Mouse (Mus musculus): Measurements from ENCODE around the gene Catsperd. TPM values are rescaled to one million over a fixed set of nuclear protein-coding genes. Genes with fewer than 3 reads are reported as not detected.
"Not testable (repeated sequence)": the region's sequence is repeated elsewhere in the genome, so short reads cannot be mapped to it uniquely, and the experiment has no call there.

Catsperd gene
- total RNA-seq, 2 experiments from 2014 or later, result 0.22 TPM; not detected in 1

DNA sequence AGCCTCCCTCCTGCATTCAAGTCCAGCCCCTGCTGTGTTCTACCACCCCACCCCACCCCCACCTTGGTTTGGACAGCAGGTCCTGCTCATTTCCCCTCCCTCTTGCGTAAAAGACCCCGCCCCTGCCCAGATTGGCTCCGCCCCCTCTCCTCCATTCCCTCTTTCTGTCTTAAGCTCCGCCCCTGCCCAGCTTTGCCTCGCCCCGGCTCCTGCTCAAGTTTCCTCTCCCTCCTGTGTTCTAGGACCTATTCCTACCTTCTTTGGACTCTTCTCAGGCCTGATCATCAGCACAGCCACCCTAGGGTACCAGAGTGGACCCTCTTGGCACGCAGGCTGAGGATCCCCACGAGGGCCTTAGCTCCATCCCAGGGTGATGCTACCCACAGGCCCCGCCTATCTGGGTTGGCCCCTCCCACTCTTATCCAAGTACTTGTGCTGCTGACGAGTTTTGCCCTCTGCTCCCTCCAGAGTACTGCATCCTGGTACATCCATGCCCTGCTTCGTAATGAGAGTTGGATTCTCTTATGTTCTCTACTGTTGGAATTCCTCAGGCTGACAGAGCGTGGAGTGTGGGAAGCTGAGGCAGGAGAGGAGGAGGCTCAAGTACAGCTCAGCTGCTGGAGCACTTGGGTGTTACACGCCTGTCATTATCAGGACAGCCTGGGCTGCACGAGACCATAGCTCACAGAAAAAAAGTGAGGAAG is 15.9 kb upstream of the Catsperd start:
- no peak for DNase-seq
- intact Hi-C loops (cut with DNase I), result loop anchor here (5.0 kb wide), 1 partner anchor 150 kb away; the partner anchor contains the start of gene Dus3l

DNA sequence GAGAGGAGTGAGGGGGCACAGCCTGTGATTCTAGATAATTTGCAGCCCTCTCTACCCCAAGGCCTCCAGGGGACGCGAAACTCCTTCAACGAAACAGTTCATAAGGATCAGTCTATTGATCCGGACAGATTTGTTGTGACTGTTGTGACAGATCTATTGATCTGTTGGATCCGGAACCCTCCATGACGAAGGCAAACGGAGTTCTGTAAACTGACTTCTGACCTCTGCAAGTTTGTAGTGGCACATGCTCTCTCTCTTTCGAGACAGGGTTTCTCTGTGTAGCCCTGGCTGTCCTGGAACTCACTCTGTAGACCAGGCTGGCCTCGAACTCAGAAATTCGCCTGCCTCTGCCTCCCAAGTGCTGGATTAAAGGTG is 15.4 kb upstream of the Catsperd start:
- intact Hi-C loops (cut with DNase I), result loop anchor here (5.0 kb wide), 1 partner anchor 150 kb away; the partner anchor contains the start of gene Dus3l
- not testable (repeated sequence) for DNase-seq

DNA sequence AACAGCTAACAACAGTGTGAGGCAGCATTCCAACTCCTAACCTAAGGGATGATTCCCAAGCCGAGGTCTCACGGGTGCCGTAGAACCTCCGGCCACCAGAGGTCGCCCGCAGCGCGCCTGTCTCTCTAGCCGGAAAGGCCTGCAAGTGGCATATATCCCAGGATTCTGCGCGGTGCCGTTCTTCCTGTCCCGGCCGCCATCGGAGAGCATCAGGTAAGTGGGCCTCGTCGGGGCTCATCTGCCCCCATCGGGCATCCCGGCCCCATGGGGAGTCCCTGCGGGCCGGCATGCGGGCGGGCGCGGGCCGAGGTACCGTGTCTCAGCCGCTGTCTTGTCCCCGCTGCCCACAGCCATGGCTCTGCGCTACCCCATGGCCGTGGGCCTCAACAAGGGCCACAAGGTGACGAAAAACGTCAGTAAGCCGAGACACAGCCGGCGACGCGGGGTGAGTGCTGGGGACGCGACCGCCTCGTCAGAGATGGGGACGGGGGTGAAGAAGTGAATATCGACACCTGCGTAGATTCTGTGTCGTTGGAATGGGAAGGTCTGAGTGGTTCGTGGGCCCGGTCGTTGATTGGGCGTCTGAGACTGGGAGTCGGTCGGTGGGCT is 14.6 kb upstream of the Catsperd start, which contains the start of gene Rpl36:
Rpl36 (plus strand) TSS at position 181 of the 609 bp plus-strand sequence.
- intact Hi-C loops (cut with DNase I), result loop anchor here (1.0 to 5.0 kb wide), 2 partner anchors 54 to 149 kb away; partner anchors contain the start of gene Dus3l
- DNase-seq, result peak; percentile 97 to 99

DNA sequence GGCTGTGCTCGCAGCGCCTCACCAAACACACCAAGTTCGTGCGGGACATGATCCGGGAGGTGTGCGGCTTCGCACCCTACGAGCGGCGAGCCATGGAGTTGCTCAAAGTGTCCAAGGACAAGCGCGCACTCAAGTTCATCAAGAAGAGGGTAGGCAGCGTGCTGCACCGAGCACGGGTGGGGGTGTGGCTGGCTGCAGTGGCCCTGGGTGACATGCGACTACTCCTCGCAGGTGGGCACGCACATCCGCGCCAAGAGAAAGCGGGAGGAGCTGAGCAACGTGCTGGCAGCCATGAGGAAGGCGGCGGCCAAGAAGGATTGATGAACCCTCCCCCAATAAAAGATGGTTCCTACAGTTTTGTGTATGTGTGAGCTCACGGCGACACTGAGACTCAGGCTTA is 14.1 kb upstream of the Catsperd start:
- intact Hi-C loops (cut with DNase I), result loop anchor here (1.0 to 5.0 kb wide), 2 partner anchors 53 to 148 kb away; partner anchors contain the start of gene Dus3l
- peak; percentile 37 to 60 for DNase-seq

DNA sequence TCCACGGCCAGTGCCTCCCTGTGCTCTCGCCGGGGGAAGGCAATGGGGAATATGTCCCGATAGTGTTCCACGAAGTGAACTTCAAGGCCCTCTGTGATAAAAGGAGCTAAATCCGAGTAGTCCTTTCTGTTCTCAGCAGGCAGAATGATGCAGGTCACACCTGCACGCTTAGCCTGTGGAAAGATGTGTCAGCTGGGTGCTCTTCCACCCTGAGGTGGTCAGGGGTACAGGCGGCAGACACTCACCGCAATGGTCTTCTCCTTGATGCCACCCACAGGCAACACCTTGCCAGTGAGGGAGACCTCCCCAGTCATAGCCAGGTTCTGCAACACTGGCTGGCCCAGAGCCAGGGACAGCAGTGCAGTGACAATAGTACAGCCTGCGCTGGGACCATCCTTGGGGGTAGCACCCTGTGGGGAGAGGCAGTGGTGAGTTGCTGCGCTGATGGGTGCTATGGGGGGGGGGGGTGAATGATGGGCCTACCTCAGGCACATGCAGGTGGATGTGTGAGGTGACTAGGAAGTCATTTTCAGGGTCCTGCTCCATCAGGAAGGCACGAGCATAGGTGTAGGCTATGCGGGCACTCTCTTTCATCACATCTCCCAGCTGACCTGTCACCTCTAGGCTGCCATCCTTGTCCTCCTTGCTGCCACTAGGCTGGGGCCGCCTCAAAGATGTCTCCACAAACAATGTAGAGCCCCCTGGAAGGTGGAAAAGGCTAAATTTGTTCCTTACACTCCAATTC is 13.4 kb upstream of the Catsperd start:
- intact Hi-C loops (cut with DNase I), result loop anchor here (5.0 kb wide), 1 partner anchor 148 kb away; the partner anchor contains the start of gene Dus3l
- DNase-seq, result no peak

DNA sequence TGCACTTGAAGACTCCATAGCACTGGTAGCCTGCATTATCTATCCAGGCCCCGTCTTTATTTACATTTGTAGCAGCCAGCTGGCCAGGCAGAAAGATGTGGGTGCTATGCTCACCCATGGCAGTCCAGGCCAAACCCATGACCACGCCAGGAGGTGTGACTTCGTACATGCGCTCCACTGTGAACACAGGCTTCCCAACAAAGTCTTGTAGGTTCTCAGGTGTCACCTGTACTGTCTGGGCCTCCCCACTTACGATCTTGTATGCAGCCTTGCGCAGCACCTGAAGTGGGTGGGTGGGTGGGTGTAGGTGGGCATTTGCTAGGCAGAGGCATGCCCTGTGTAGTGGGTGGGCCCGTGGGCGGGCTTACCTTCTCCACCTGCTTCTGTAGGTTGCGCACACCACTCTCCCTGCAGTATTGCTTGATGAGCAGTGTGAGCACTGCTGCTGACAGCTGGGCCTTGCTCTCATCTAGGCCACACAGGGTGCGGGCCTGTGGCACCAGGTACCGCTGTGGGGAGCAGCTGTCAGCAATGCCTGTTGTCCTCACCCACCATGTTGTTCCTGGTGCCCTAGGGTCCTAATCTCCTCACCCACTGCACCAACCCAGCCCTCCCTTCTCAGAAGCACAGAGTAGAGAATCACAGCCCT is 12.7 kb upstream of the Catsperd start:
- intact Hi-C loops (cut with DNase I), result no loop called here
- DNase-seq, result no peak

DNA sequence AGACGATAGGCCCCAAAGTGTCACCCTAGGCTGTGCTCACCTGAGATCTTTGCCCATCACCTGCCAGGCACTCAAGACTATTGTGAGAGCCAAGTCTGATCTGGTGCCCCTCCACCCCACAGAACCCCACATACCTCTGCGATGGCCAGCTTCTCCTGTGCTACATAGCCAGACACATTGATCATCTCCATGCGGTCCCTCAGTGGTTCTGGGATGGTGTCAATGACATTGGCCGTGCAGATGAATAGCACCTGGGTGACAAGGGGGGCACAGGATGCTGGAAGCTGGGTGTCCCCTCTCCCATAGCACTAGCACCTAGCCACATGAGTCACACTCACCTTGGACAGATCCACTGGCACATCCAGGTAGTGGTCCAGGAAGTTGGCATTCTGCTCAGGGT is 12.2 kb upstream of the Catsperd start:
- intact Hi-C loops (cut with DNase I), result no loop called here
- no peak for DNase-seq

DNA sequence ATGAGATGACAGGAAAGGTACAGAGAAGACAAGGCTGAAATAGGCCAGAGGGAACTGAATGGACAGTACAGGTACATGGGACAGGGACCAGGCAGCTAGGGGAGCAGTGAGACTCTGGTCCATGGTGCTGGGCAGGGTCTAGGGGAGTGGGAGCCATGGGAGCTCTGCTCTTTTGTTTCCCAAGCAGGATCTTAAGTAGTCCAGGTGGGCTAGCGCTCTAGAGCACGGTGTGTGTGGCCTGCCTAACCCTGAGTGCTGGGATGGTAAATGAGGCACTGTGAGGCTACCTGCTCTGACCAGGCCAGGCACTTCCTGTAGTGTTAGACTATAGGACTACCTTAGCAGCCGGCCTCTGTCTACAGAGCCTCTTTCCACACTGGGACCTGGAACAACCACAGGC is 11.2 kb upstream of the Catsperd start:
- intact Hi-C loops (cut with DNase I), result no loop called here

DNA sequence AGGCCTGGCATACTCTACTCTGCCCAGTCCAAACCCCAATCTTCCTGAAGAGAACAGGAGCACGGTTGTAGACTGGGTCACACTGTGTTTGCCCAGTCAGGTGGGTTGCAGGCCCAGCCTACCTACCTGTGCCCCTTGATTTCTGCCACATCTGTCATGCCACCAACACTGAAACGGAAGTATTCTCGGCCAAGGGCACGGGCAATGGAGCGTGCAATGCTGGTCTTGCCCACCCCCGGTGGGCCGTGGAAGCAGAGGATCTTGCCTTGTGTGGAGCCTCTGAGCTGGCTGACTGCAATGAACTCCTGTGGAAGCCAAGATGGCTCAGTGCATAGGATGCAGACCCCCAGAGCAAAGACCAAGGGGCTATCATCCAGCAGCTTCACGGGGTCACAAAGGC is 10.3 kb upstream of the Catsperd start:
- intact Hi-C loops (cut with DNase I), result no loop called here
- DNase-seq, result no peak

More for the DNA sequence above, 11.2 kb upstream of the Catsperd start:
- no peak for DNase-seq

DNA sequence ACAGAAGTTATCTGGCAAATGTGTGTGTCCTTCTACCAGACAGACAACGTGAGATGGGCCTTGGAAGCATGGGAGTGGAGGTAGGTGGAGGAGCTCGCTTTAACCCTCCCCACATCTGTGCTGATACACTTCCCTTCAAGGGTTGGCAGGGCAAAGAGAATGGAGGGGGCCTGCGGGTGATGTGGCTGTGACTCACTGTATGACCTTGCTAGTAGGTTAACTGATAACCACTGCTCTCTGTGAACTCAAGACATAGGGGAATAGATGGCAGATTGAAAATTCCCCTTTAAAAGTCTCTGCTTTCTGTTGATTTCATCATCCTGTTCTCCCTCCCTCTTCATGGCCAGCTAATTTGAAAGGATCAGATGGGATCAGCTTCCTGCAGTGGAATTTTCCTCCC is 2.4 kb upstream of the Catsperd start:
- intact Hi-C loops (cut with DNase I), result loop anchor here (5.0 kb wide), 1 partner anchor 42 kb away; no protein-coding TSS in a partner anchor
- no peak for DNase-seq

DNA sequence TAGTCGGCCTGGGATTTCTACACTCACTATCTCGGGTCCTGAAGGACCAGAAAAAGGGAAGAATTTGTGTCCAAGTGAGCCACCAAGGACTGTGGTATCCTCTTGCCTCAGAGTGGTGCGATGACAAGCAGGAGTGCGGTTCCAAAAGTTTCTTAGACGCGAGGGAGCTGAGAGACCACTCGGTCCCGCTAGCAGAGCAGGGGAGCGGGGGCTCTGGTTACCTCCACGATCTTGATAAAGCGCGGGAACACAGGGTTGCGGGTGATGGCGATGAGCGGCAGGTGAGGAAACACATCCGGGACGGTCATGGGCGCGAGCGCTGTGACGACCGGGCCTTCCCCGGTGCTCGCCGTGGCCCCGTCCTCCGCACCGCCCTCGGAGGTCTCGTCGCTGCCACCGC is 1.7 kb upstream of the Catsperd start:
- intact Hi-C loops (cut with DNase I), result loop anchor here (5.0 kb wide), 1 partner anchor 41 kb away; no protein-coding TSS in a partner anchor
- DNase-seq, result no peak

DNA sequence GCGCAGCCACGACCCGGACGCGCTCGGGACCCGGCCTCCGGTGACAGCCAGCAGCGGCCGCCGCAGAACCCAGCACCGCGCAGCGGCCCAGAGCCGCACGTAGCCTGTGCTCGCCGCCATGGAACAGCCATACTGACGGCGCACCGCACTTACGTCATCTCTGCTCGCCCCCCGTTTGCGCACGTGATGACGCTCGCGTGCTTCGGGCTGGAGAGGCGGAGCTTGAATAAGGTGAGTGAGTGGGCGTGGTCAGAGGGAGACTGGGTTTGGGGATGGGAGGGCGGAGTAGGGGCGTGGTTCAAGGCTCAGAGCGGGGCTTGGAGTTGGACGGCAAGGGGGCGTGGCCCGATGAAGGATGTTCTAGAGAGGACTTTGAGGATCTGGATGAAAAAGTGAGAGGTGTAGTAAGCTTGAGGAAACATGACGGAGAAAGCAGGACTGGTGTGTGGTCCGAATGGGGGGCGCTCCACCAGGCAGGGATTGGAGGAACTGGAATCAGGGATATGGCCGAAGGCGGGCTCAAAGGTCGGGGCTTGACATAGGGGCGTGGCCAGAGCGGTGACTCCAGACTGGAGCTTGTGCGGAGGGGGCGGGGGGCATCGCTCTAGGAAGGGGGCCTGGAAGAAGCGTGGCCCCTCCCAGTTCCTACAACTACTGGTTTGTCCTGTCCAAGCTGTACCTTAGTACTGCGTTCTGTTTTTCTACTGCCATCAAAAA is 1.0 kb upstream of the Catsperd start, which contains the start of gene Lonp1:
Lonp1 (minus strand) TSS at position 134 of the 717 bp plus-strand sequence.
- intact Hi-C loops (cut with DNase I), result loop anchor here (5.0 kb wide), 1 partner anchor 40 kb away; no protein-coding TSS in a partner anchor
- peak; percentile 96 to 97 for DNase-seq

DNA sequence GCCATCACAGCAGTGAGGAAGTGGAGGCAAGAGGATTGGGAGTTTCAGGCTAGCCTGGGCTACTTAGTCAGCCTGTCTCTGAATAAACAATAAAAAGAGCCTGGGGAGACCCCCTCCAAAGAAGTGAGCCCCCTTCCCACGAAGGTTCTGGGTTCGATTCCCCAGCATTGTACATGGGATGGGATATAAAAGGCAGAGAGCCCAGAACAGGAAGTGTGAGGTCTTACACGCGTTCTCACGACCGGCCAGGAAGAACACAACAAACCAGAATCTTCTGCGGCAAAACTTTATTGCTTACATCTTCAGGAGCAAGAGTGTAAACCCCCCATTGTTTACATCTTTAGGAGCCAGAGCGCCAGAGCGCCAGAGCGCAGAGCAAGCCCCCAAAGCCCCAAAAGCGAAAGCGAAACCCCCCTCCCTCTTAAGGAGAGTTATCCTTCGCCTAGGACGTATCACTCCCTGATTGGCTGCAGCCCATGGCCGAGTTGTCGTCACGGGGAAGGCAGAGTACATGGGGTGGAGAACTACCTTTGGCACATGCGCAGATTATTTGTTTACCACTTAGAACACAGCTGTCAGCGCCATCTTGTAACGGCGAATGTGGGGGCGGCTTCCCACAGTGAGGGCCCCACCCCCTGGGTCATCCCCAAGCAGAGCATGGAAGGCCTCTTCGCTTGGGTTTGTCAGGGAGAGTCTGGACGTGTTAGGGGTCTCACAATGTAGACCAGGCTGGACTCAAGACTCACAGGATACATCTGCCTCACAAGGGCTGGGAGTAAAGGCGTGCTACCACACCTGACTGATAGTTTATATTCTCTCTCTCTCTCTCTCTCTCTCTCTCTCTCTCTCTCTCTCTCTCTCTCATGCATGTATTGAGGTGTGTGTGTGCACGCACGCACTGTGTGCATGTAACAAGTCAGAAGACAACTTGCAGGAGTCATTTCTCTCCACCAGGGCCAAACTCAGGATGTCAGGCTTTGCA is 2.1 kb downstream of the Catsperd start:
- DNase-seq, result not testable (repeated sequence)
- intact Hi-C loops (cut with DNase I), result loop anchor here (5.0 kb wide), 1 partner anchor 37 kb away; no protein-coding TSS in a partner anchor

DNA sequence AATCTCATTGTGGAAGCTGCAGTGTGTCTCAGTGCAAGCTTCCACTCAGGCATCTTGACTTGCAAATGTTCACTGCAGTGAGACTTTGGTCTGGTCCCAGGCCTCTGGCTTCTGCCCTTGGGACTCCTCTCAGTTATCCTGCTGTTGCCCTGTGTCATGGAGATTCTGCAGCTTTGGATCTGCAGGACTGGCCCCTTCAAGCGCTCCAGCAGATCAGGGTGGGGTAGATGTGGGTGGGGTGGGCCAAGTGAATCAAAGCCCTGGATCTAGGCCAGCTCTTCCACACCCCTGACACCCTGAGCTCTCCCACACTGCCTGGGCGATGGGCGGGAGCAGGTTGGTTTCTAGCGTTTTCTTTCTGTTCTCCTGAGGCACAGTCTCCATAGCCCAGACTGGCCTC is 3.9 kb downstream of the Catsperd start:
- no peak for DNase-seq
- intact Hi-C loops (cut with DNase I), result no loop called here

DNA sequence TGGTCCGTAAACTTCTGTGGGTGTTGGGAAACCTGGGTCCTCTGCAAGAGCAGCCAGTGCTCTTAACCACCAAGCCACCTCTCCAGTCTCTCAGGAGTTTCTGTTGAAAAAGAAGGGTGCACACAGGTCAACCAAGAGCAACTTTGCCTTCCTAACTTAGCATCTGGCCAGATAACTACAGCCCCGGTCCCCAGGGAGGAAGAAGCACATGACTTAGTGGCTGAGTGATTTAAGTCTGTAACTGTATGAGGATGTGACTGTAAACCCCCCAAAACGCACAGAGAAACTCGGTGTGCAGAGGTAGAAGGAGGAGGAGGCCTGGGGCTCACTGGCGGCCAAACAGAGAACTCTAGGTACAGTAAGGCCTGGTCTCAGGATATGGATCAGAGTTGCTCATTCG is 6.1 kb downstream of the Catsperd start:
- intact Hi-C loops (cut with DNase I), result no loop called here
- DNase-seq, result no peak

DNA sequence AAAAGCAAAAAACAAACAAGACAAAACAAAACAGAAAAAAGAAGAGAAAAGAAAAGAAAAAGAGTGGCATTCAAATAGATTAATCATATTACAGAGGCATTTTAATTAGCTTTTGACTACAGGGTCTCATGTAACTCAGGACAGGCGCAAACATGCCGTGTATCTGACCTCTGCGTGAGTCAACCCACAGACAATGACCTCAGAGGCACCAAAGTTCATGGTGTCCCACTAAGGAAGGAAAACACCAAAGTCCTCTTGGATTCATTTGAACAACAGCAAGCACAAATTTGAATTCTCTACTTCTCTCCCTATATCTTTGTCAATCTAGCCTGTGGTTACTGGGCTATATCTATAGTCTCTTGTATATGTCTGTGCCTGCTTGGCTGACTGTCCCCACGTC is 15.3 kb downstream of the Catsperd start:
- intact Hi-C loops (cut with DNase I), result no loop called here
- no peak for DNase-seq

DNA sequence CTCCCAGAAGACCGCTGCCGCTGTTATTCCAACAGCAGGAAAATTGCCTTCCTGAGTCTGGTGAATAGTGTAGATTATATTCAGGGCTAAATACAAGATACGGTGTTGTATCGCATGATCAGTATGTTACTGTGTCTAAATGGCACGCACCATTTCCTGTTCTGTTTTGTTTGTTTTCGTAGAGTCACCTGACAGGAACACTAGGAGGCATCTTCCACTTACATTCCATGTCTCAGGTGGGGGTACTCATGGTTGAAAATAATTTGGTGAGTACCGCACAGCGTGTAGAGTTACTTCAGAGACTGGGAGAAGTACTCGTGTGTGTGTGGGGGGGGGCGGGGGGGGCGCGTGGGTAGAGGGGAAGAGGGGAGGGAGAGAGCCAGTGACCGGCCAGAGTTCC is 19.6 kb downstream of the Catsperd start:
- DNase-seq, result no peak
- intact Hi-C loops (cut with DNase I), result no loop called here

DNA sequence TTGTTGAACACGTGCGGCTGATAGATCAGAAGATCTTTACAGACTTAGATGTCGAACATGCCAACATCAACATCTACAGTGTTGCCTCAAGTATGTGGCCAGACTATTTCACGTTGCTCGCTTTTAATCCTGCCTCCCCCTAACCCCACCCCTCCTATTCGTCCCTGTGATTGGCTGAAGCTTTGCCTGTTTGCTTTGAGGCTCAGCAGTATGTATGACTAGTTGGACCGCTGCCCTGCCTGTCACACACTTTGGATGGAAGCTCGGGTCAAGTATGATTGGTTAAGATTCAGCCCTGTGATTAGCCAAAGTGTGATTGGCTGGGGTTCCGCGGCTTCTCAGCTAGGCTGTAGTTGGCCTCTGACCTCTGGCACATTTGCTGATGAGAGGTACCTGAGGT is 23.9 kb downstream of the Catsperd start:
- DNase-seq, result no peak
- intact Hi-C loops (cut with DNase I), result no loop called here

DNA sequence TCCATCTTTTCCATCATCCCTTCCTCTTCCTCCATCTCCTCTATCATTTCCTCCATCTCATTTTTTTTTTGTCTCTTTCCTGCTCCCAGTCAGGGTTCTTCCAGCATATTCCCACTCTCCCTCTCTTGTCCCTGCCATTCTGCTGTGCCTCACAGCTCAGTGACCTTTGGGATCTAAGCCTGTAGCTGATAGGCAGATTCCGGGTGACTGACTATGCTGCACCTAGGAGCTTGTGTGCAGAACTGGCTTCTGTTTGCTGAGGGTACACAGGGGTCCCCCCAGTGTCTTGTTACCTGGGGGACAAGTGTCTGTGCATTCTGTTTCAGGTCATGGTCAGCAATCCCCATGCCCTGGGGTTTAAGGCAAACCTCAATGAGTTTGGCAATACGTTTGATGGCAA is 26.8 kb downstream of the Catsperd start:
- no peak for DNase-seq
- intact Hi-C loops (cut with DNase I), result no loop called here

Measured in heart, postnatal 10 days (tissue).